Mouse (Mus musculus): Measurements from ENCODE around the gene Synj1.

Synj1 gene

DNA sequence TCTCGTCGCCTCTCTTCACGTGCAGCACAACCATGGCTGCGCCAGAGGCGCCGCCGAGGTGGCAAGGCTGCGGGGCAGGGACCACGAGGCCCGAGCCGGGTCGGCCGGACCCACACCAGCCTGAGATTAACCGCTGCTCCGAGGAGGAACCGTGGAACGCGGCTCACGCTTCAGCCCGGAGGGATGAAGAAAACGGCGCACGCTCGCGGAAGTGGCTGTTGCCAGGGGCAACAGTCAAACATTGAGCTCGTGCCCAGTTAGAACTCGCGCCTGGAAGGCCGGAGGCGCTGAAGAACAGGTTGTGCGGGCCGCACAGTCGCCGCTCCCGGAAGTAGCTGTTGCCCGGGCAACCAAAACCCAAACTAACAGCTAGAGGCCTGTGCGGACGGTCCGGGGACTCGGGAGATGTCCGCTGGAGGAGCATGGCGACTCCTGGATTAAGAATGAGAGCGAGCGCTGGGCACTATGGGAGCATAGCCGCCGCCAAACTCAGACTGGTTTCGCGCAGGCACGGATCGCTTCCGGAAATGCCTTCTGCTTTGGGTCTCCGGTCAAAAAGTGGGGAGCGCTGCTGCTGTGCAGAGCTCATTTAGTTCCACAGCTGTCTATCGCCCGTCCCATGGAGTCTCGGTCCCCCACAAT is 76.3 kb downstream of the Synj1 start, which contains the start of gene Cfap298:
Cfap298 (minus strand) TSS at position 428 of the 642 bp plus-strand sequence.
- DNase-seq: peak; percentile 82 to 88

DNA sequence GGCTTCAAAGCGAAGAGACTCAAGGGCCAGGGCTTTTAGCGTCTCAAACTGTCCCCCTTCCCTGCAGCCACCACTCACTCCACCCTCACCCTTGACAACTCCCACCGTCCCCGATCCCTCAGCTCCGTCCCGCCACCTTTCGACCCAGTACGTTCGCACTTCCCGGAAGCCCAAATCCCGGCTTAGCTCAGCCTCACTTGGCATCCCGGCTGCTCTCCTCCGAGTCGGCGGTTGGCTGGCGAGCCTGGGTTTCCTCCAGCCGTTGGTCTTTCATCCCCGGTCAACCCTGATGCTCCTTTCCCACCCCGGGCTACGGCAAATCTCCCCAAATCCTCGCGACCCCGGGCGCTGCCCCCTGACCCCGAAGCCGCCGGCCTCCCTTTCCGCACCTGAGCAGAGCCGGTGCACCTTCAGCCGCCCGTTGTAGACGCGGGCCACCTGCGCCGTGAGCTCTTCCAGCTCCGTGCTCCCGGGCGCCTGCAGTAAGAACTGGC is 76.9 kb downstream of the Synj1 start:
- no peak for DNase-seq

DNA sequence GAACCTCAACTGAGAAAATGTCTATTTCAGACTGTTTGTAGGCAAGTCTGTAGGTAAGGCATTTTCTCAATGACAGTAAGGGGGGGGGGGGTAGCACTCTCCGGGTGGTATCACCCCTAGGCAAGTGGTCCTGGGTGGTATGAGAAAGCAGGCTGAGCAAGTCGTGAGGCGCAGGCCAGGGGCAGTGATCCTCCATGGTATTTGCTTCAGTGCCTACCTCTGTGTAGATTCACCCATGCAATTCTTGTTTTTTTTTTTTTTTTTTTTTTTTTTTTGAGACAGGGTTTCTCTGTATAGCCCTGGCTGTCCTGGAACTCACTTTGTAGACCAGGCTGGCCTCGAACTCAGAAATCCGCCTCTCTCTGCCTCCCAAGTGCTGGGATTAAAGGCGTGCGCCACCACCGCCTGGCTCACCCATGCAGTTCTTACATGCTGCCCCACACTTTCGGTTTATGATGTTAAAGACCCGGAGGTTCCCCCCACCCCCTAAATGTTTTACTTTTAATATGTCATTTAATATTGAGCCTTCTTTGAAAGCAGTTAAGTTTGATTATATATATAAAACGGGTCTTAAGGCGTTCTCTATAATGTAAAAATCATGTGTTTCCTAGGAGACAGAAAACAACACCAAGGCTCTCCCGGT is 77.5 kb downstream of the Synj1 start:
- DNase-seq: no peak

DNA sequence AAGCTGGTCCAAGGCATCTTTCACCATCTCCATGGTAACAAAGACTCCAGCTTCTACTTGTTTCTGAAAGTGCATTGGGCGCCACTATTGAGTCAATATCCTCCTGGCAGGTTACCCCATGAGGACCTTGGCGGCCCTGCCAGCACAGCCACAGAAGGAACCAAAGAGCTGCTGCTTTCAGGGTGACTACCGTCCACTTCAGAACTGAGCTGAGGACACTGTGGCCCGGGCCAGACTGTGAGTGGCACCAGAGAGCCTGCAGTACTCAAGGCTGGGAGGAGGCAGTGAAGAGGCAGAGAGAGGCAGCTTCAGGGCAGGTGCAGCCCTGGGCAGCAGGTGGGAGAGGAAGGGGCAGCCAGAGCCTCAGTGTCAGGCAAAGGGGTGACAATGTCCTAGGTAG is 83.7 kb downstream of the Synj1 start:
- DNase-seq: no peak

DNA sequence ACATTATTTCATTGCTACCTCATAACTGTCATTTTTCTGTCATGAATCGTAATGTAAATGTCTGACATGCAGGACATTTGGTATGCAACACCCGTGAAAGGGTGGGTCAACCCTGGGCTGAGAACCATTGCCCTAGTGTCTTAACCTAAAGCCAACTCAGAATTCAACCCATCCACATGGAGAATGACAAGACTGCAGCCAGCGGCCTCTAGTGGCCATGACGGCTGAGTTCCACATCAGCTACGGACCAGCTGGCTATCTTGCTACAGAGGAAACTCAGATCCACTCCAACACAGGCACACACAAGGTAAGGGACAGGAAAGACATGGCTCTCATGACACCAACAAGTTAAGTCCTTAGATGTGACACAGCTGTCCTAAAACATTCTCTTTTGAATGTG is 85.6 kb downstream of the Synj1 start:
- DNase-seq: peak in 1 of 2 experiments; percentile 41

DNA sequence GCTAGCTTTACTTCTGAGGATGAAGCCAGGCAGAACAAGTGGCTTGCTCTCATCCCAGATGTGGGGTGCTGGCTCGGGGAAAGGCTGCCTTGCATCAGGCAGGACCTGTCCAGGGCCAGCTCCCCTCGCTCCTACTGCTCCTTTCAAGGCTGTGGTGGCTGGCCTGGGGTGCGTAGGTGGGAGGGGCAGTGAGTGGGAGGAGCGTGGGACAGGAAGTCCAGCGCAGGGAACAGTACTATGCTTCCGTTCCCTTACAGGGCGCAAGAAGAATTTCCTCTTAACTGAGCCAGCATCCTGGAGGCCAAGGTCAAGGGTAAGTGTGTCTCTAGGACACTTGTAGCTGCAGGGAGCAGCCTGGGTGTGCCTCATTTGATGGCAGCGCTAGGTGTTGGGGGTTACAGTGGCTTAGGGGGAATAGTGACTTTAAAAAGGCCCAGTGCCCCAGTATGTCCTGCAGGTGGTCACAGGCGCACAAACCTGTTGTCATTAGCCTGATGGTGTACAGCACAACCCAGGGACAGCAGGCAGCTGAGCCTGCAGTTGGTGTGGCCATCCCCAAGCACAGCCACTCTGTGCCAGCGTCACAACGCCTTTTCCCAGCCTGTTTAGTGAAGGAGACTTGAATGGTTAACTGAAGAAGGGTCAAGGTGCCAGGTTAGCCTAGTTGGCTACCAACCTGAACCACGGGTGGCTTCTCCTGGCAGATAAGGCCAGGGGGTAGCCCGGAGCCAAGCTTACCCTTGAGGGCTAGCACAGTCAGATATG is 86.3 kb downstream of the Synj1 start:
- no peak for DNase-seq

DNA sequence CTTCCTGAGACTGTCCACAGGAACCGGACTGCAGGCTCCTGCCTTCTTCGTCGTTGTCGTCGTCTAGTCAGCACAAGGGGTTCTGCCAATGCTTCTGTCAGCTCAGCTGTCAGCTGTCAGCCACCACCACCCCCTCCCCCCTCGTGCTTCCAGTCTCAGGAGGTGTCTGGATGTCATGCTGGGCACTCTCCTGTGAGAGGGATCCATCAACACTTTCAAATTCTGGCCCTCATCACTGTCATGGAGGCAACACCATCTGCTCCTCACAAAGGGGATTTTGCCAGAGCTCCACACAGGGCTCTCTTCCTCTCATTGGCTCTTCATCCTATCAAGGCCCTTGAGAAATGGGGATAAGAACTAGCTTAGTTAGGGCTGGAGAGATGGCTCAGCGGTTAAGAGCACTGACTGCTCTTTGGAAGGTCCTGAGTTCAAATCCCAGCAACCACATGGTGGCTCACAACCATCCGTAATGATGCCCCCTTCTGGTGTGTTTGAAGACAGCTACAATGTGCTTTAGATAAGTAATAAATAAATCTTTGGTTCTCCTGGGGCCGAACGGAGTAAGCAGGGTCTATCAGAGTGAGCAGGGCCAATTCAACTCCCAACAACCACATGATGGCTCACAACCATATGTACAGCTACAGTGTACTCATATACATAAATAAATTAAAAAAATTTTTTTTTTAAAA is 89.5 kb downstream of the Synj1 start:
- DNase-seq: no peak

DNA sequence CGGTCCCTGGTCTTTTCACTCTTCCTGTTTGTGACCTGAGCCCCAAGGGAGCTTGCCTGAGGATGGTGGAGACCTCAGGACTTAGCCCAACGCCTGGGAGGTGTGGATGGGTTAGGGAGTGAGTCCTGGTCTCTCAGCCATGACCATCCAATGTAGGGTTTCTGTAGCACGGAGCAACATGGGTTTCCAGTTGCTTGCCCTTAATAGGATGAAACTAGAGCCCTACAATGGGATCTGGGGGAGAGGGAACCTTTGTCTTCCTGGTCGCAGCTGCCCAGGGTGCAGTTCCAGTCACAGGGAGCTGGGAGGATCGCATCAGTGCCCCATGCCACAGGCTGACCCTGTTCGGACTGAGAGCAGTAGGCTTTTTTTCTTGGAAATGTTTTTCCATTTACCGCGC is 94.0 kb downstream of the Synj1 start:
- DNase-seq: no peak

DNA sequence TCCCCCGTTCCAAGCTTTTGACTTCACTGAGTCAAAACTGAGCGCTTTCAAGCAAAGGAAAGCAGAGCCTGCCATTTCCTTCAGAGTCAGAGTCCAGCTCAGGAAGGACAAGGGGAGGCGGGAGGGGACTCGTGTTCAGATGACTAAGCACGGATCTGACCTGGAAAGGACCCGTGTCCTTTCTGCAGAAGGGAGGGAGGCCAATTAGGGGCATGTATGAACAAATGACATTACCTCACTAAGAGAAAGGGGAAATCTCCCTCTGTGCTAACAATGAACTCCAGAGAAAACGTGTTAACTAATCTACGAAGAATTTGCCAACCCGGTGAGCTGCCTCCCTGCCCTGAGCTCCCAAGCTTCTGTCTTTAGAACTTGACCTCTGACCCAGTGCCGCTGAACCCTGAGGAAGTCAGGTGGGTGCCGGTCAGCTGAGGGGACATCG is 95.0 kb downstream of the Synj1 start:
- no peak for DNase-seq

DNA sequence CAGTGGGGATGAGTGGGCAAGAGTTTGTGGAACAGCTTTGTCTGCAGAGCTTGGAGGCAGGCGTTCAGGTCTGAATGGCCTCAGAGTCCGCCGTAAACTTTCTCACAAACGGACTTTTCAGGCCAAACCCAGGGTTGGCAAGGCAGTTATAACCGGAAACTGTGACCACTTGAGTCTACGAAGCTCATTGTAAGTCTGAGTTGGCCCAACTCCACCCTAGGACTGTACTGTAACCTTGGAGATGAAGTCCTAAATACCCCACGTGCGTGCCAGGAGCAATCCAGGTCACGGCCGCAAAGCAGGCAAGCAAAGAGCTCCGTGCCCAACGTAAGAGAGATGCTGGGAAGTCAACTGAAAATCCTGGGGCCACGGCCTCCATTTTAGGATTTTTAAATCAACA is 99.3 kb downstream of the Synj1 start:
- DNase-seq: no peak

DNA sequence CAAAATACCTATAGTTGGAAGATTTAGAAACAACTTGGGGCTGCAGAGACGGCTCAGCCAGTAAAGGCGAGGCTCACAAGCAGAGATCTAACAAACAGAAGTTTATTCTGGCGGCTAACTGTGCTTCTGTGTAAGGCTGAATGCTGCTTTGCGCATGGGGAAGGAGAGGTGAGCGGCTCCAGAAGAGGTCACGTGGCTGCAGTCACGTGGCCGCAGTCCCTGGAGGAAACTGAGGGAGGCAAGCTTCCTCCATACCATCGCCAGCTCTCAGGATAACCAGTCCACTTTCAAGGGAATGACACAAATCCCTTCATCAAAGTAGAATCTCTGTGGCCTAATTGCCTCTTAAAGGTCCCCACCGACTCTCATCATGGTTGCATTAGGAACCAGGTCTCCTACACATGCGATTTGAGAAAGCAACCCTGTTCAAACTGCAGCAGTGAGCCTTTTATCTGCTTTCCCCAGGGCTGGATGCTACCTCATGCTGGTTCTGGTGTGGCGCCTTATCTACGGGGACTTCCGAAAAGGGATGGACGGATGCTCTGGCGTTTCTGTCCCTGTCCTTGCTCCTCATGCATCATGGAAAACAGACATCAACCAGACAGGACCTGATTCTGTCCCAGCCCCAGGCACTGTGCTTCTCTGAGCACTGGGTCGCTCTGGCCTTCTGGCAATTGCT is 100.1 kb downstream of the Synj1 start:
- no peak for DNase-seq

DNA sequence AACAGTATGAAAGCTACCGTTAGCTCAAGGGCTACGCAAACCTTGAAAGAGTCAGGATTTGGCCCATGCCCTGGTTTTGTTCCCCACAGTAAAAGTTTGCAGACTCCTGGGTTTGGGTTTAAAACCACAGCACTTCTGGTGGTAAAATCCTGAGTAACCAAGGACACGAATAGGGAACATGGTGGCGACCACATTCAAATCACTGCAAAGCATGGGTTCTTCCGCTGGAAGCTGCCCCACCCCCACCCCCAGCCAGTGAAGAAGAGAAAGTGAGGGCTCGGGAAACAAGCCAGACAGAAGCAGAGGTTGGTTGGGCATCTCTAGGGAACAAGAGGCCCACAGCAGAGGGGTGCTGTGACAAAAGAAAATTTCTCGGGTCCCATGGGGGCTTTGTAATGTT is 103.9 kb downstream of the Synj1 start:
- no peak for DNase-seq

DNA sequence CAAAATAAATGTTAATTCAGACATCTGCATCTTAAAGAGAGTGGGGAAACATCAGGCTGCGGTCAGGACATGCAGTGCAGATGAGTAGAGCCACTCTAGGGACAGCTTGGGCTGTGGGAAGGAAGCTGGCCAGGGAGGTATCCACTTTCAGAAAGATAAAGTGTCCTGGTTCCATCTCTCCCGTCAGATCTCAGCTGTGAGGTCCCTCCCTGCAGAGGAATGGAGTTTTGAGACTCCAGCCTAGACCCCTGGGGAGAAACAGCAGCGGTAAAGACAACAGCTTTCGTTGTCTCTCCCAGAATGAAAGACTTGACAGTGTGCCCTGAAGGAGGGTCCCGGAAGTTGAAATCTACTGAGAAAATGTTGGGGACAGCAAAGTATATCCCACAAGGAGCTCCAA is 107.8 kb downstream of the Synj1 start:
- DNase-seq: no peak

DNA sequence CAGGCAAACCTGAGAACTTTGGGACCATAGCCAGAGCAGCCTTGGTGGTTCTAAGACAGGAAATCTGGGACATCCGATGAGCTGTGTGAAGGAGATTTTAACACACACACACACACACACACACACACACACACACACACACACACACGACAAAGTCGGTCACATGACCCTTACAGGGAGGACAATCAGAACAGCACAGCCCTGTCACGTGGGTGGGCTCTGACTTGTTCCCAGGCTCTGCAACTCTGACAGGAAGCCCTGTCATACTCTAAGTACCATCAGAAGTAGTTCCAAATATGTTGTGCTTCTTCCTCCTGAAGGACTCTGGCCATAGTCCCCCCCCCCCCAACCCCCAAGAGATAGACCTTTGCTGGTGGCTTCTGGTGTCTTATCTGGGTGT is 109.7 kb downstream of the Synj1 start:
- no peak for DNase-seq

DNA sequence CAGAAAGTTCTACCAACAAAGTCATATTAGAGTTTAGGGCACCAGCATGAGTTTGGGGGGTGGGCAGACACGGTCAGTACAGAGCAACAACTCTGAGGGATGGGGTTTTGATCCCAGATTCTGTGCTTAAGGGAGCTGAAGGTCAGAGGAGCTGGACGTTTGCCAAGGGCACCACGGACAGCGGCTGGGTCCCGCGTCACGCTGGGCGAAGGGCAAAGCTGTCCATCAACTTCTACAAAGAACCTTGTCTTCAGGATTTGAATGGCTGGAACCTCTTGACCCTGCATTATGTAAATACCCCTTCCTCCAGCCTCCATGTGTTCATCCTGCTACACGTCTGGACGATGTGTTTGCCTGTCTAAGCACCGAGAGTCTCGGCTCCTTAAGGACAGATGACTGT is 111.6 kb downstream of the Synj1 start:
- DNase-seq: no peak

DNA sequence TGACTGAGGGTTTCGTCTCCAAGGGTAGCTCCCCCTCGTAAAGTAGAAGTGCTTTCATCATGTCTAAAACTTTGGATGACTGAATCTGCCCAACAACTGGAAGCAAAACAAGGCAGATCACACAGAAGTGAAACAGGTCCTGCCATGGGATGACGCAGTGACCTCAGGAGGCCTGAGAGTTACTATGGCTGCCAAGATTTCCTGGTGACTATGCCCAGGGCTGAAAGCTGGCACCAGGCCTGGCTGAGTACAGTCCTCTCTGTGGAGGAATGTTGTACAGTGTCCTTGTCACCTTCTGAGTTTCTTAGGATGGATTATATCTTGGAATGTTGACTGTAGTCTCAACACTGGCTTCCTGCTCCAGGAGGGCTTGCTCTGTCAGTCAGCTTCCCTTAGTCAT is 113.5 kb downstream of the Synj1 start:
- DNase-seq: no peak

DNA sequence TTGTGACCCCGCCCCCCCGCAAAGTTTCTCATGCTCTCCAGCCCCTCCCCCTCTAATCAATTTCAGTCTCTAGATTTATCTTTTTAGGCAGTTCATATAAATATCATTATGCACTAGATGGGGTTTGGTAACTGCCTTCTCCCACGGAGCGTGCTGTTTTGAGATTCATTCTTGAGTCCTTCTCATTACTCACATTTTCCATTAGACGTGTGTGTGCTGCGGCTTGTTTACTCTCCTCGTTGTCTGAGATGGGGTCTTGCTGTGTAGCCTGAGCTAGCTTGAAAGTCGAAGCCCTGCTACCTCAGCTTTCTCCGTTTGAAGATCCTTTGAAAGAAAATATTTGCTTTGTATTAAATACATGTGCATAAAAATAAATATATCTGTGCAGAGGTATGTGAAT is 117.3 kb downstream of the Synj1 start:
- no peak for DNase-seq

DNA sequence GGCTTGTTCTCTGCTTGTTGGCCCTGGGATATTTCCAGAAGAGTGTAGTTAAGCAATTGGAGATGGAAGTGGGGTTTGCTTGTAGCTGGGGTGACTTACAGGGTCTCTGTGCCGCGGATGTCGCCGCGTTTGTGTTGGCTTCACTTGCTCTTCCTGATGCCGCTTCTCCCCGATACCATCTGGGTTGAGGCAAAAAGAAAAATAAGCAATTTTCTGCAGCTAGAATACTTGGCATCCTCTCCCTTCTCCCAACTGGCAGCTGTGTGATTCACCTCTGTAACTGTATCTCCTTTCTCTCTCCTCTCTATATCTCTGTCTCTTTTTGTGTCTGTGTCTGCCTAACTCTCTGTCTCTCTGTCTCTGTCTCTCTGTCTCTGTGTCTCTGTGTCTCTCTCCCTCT is 118.1 kb downstream of the Synj1 start:
- no peak for DNase-seq

DNA sequence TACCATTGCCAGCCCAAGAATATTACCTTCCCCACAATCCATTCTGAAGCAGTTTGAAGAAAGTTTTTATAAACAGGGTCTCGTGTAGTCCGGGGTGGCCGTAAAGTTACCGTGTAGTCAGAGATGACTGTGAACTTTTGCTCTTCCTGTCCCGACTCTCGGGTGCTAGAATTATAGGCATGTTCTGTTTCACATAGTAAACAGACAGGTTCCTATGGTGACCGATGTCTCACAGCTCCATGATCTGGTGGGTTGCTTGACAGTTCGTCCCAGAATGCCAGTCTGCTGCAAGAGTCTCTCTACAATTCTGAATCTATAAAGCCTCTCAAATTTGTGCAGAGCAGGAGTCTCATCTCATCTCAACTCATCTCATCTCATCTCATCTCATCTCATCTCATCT is 119.0 kb downstream of the Synj1 start:
- DNase-seq: no peak

DNA sequence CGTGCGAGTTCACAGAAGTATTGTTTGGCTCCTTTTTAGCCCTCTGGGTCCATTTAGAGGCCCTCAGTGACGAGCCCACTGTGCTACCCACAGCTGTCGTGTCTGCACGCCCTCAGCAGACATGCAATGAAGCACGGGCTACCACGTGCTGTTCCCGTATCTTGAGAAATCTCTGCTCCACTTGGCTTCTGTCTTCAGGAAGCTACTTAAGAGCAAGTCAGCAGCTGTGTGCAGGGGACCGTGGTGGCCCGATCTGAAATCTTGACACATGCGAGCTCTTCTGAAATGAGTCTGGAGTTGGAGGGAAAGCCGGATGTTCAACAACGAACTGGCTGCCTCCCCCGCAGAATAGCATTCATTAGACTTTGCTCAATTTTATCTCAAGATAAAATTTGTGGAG is 119.5 kb downstream of the Synj1 start:
- no peak for DNase-seq

DNA sequence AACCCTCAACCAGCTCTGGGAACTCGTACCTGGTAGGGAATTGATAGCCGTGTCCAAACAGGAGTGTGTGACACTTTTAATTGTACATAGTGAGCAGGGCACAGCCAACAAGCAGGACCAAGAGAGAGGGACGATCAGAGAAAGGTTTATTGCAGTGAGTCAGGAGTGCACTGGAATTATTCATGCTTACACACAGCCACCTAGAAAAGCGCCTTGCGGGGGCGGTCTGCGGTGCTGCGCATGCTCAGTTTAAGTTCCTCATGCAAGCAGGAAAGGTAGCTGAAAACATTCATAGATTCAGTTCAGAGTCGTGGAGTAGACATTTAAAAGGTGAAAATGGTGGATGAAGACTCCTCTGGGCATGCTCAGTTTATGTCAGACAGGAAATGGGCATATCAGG is 120.4 kb downstream of the Synj1 start:
- DNase-seq: no peak

Measured in spleen, adult 18-20 months (tissue).